17 mouse cellular contexts compared by ENCODE assay signal in genomic region chr3:84169393-84170005, GRCm38 (mm10). TPM values are rescaled to one million over a fixed set of nuclear protein-coding genes. Genes with fewer than 3 reads are reported as not detected.
DNase-seq lines count a peak whose midpoint lies in the region; ATAC-seq and TF ChIP-seq lines count a peak whose summit lies in the region.
"Had no signal": no experiment of that assay in that cellular context is flagged by ENCODE, and none has a peak within 500 bp of the region (broad histone marks: within the 10 kb centered on the region; RNA-seq: fewer than 3 reads in every experiment).

No protein-coding gene starts in this region.

- no peaks in the 10 kb centered on the region for H3K79me2 ChIP-seq in heart, adult 2 months (replicated peaks; ENCODE audit: control insufficient read depth, insufficient read depth, low read length)

- no peak overlapping the region for H3K9ac ChIP-seq in heart, adult 2 months (ENCODE audit: low read depth, low read length)
- no peak overlapping the region for H3K9ac ChIP-seq in lung, embryonic 14.5 days
- H3K9ac ChIP-seq: embryonic facial prominence, embryonic 13.5 days; hindbrain, embryonic 15.5 days; neural tube, embryonic 13.5 days had no signal

- H3K4me3 ChIP-seq in heart, adult 2 months, result no peak overlapping the region
- no peak overlapping the region for H3K4me3 ChIP-seq in lung, embryonic 14.5 days (ENCODE audit: low read depth, low read length)
- no peak overlapping the region for H3K4me3 ChIP-seq in limb, embryonic 10.5 days
- H3K4me3 ChIP-seq: embryonic facial prominence, embryonic 13.5 days; hindbrain, embryonic 15.5 days; megakaryocyte, embryonic 14.5 days; neural tube, embryonic 13.5 days had no signal

- no peak for DNase-seq in heart, adult 2 months
- no peak for DNase-seq in heart, adult 18-20 months
- no peak for DNase-seq in lung, embryonic 14.5 days
- DNase-seq in lung, postnatal 10 days, result no peak
- peak; percentile 70 for DNase-seq in ES-CJ7 (ENCODE audit: low read depth, low spot score)
- no peak for DNase-seq in spleen, postnatal 10 days (ENCODE audit: low spot score in 2 of 2)
- no peak for DNase-seq in limb, embryonic 10.5 days (ENCODE audit: low spot score)
- DNase-seq: cerebellum, adult 11 months had no signal

- no peaks in the 10 kb centered on the region for H3K36me3 ChIP-seq in heart, adult 2 months (ENCODE audit: control insufficient read depth, insufficient read depth, low read length)
- H3K36me3 ChIP-seq in lung, embryonic 14.5 days (ENCODE audit: insufficient read depth), result peaks cover 23% of the 10 kb centered on the region
- H3K36me3 ChIP-seq in limb, embryonic 10.5 days, result peaks cover 7% of the 10 kb centered on the region

- TF ChIP-seq CTCF in heart, adult 2 months (IDR thresholded peaks at IDR 0.05), result peak; percentile 33
- peak; percentile 38; the same call in 1 of the 2 replicates for TF ChIP-seq CTCF in lung, embryonic 14.5 days (IDR thresholded peaks at IDR 0.05; ENCODE audit: low read depth)

- intact Hi-C loops in heart, adult 2 months (cut with DNase I), result no loop called here

- H3K4me1 ChIP-seq in heart, adult 2 months (ENCODE audit: control insufficient read depth, insufficient read depth, low read length), result no peaks in the 10 kb centered on the region
- H3K4me1 ChIP-seq in lung, embryonic 14.5 days (ENCODE audit: insufficient read depth), result no peaks in the 10 kb centered on the region
- 0 out of 2 replicates have a peak, but pooled peaks cover 3% of the 10 kb centered on the region for H3K4me1 ChIP-seq in limb, embryonic 10.5 days
- H3K4me1 ChIP-seq: embryonic facial prominence, embryonic 13.5 days; hindbrain, embryonic 15.5 days; neural tube, embryonic 13.5 days had no signal

- H3K27me3 ChIP-seq in heart, adult 2 months (ENCODE audit: control insufficient read depth, insufficient read depth, low read length), result no peaks in the 10 kb centered on the region
- no peaks in the 10 kb centered on the region for H3K27me3 ChIP-seq in lung, embryonic 14.5 days (ENCODE audit: insufficient read depth, low read length)
- no peaks in the 10 kb centered on the region for H3K27me3 ChIP-seq in limb, embryonic 10.5 days (ENCODE audit: low read depth, poor library complexity, severe bottlenecking)
- H3K27me3 ChIP-seq: embryonic facial prominence, embryonic 13.5 days; hindbrain, embryonic 15.5 days; neural tube, embryonic 13.5 days had no signal

- ATAC-seq in lung, embryonic 14.5 days (ENCODE audit: insufficient read depth), result no peak
- ATAC-seq in megakaryocyte progenitor cell, adult 5-6 weeks (replicated peaks; ENCODE audit: poor library complexity), result peak; percentile 59
- ATAC-seq: forebrain, embryonic 16.5 days had no signal

- TF ChIP-seq POLR2A in heart, adult 2 months (IDR thresholded peaks at IDR 0.05; ENCODE audit: insufficient read depth, low read depth, low read length), result no peak

- H3K27ac ChIP-seq in heart, adult 2 months, result no peak overlapping the region
- no peak overlapping the region for H3K27ac ChIP-seq in lung, embryonic 14.5 days (ENCODE audit: low read depth)
- H3K27ac ChIP-seq in limb, embryonic 10.5 days, result no peak overlapping the region
- H3K27ac ChIP-seq: embryonic facial prominence, embryonic 13.5 days; hindbrain, embryonic 15.5 days; neural tube, embryonic 13.5 days had no signal

- no peaks in the 10 kb centered on the region for H3K9me3 ChIP-seq in lung, embryonic 14.5 days (ENCODE audit: low read depth, low read length)
- no peaks in the 10 kb centered on the region for H3K9me3 ChIP-seq in limb, embryonic 10.5 days (replicated peaks)
- H3K9me3 ChIP-seq: embryonic facial prominence, embryonic 13.5 days; hindbrain, embryonic 15.5 days; neural tube, embryonic 13.5 days had no signal

- H3K4me2 ChIP-seq in lung, embryonic 14.5 days, result no peak overlapping the region
- H3K4me2 ChIP-seq: embryonic facial prominence, embryonic 13.5 days; hindbrain, embryonic 15.5 days; neural tube, embryonic 13.5 days had no signal

- no peak for TF ChIP-seq EP300 in heart, adult 2 months (IDR thresholded peaks at IDR 0.05; ENCODE audit: insufficient read depth, low read depth, low read length)

- 70% methylated on average over 8 of the region's 8 CpGs for WGBS in heart, adult 2 months
- WGBS in lung, embryonic 14.5 days, result 67% methylated on average over 8 of the region's 8 CpGs
- WGBS in limb, embryonic 10.5 days, result 74% methylated on average over 8 of the region's 8 CpGs

RNA-seq across cellular contexts. Expression of gene Gm6525, which starts 4.4 kb away (rescaled TPM):
- total RNA-seq in heart, adult 2 months (2021), result not detected
- not detected in 2 replicates for polyA plus RNA-seq in heart, adult 2 months (2012; rRNA removed)
- not detected for total RNA-seq in heart, adult 18-20 months (2021)
- polyA plus RNA-seq in lung, embryonic 14.5 days (2014; fragmentation: Nextera tagmentation; extraction: Ambion mirVana), result 1.2 and 1.6 TPM in 2 replicates
- 0.27 TPM in 1 of 2 replicates, not detected in the other for total RNA-seq in megakaryocyte progenitor cell, adult 5-6 weeks (2015)
- total RNA-seq in megakaryocyte progenitor cell, adult 5-6 weeks (2017), result 0.54 and 1.1 TPM in 2 replicates
- polyA plus RNA-seq in limb, embryonic 10.5 days (2016; fragmentation: Nextera tagmentation; extraction: Ambion mirVana), result 0.58 and 0.60 TPM in 2 replicates
- polyA plus RNA-seq: large intestine, adult 2 months; small intestine, adult 2 months; urinary bladder, adult 2 months had no signal

RNA-seq across cellular contexts. Expression of gene Mnd1, which starts 13.9 kb away (rescaled TPM):
- 1 to 10 TPM; 2.0 to 3.0 TPM for total RNA-seq in heart, adult 2 months (2021)
- 0.18 and 0.35 TPM in 2 replicates for polyA plus RNA-seq in heart, adult 2 months (2012; rRNA removed)
- 1 to 10 TPM; 2.7 to 2.8 TPM for total RNA-seq in heart, adult 18-20 months (2021)
- 15.4 and 16.9 TPM in 2 replicates for polyA plus RNA-seq in lung, embryonic 14.5 days (2014; fragmentation: Nextera tagmentation; extraction: Ambion mirVana)
- total RNA-seq in megakaryocyte progenitor cell, adult 5-6 weeks (2015), result 34.4 and 37.2 TPM in 2 replicates
- 38.1 and 43.0 TPM in 2 replicates for total RNA-seq in megakaryocyte progenitor cell, adult 5-6 weeks (2017)
- polyA plus RNA-seq in limb, embryonic 10.5 days (2016; fragmentation: Nextera tagmentation; extraction: Ambion mirVana), result 17.4 and 21.0 TPM in 2 replicates
- polyA plus RNA-seq: small intestine, adult 2 months had no signal

Comparison
In these comparisons a context has a peak if more than half of its experiments do, and no peak if none do; other contexts are left out.
1. RNA of gene Mnd1, which starts 13.9 kb away (total RNA-seq): 34.4 to 43.0 TPM in megakaryocyte progenitor cell, adult 5-6 weeks; 2.0 to 3.0 TPM in heart, adult 2 months and 2.7 to 2.8 TPM in heart, adult 18-20 months; every median in the first group is over 4 times any median in the second.